Mouse (Mus musculus) liver, postnatal 0 days (tissue): ENCODE results near the gene Smim13. TPM values are rescaled to one million over a fixed set of nuclear protein-coding genes. Genes with fewer than 3 reads are reported as not detected.
"Not testable (repeated sequence)": the region's sequence is repeated elsewhere in the genome, so short reads cannot be mapped to it uniquely, and the experiment has no call there.

Source experiments
- ATAC-seq: fragments of 200-750 bp; cut with Nextera tagmentation; 2 replicates; pipeline ENCODE4 v1.8.0; 2017; ENCODE audit warnings: mild to moderate bottlenecking, moderate library complexity
- DNase-seq: peaks from one replicate; pipeline ENCODE4 v3.0.0-alpha.2; 2016
- H3K27ac ChIP-seq: fragments of 300-500 bp; sonication (generic); 2 replicates; pipeline ENCODE4 v1.5.1; 2014; ENCODE audit warnings: antibody characterized with exemption, moderate library complexity, mild to moderate bottlenecking, low read depth
- H3K27me3 ChIP-seq: fragments of 300-500 bp; sonication (generic); 2 replicates; pipeline ENCODE4 v1.6.1; 2014; ENCODE audit warnings: low read length, control low read depth, mixed read lengths; ENCODE audit not compliant: insufficient read depth
- H3K36me3 ChIP-seq: fragments of 300-500 bp; sonication (generic); replicated peaks from 2 replicates; pipeline ENCODE4 v1.6.1; 2014; ENCODE audit warnings: mild to moderate bottlenecking, control low read depth, low read length, moderate library complexity, mixed read lengths; ENCODE audit not compliant: insufficient read depth
- H3K4me1 ChIP-seq: fragments of 300-500 bp; sonication (generic); 2 replicates; pipeline ENCODE4 v1.6.1; 2014; ENCODE audit warnings: antibody characterized with exemption, mild to moderate bottlenecking, control low read depth; ENCODE audit not compliant: insufficient read depth
- H3K4me2 ChIP-seq: fragments of 300-500 bp; sonication (generic); 2 replicates; pipeline ENCODE4 v1.6.1; 2014; ENCODE audit warnings: low read depth, mild to moderate bottlenecking, low read length, moderate library complexity, mixed read lengths
- H3K4me3 ChIP-seq: fragments of 300-500 bp; sonication (generic); 2 replicates; pipeline ENCODE4 v1.5.1; 2014; ENCODE audit warnings: low read depth, low read length
- H3K9ac ChIP-seq: fragments of 300-500 bp; sonication (generic); replicated peaks from 2 replicates; pipeline ENCODE4 v1.6.1; 2014; ENCODE audit warnings: mild to moderate bottlenecking, moderate library complexity
- H3K9me3 ChIP-seq: fragments of 300-500 bp; sonication (generic); 2 replicates; pipeline ENCODE4 v1.6.1; 2016; ENCODE audit warnings: mild to moderate bottlenecking, control low read depth, low read length, mixed read lengths
- CTCF ChIP-seq: sonication (generic); IDR thresholded peaks from 2 replicates; pipeline ENCODE4 v1.5.1; 2016; ENCODE audit warnings: antibody characterized with exemption, low read depth
- EP300 ChIP-seq: IDR thresholded peaks from 2 replicates; pipeline ENCODE4 v1.6.1; 2016; ENCODE audit warnings: antibody characterized with exemption, low read depth, mild to moderate bottlenecking
- WGBS: fragments of 180-500 bp; shearing (Covaris S2); extraction: QIAGEN DNeasy Blood & Tissue Kit; methylation state at CpG from one replicate; pipeline ENCODE4 v1.1.7; 2014; ENCODE audit not compliant: insufficient replicate concordance; 5-methylcytosine and 5-hydroxymethylcytosine counted together
- polyA plus RNA-seq: library from polyadenylated mRNA; unstranded; fragments of >200 nt; fragmentation: Nextera tagmentation; extraction: Ambion mirVana; gene quantifications from 2 replicates; pipeline ENCODE4 v1.2.1, GENCODE M21; 2015

Gene Smim13
- polyA plus RNA-seq = 3.8 and 3.9 TPM in 2 replicates

GRCm38 (mm10) chr13:41249538-41250317 is at the start of gene Smim13:
TSS of gene Smim13 (plus strand) at chr13:41249844.
- Histone ChIP-seq H3K4me3 (peak within 1 kb of the TSS; percentile 81), H3K9ac (peak within 1 kb of the TSS; percentile 86), H3K9me3 (no peaks in the 10 kb centered on the region), H3K27ac (peak within 1 kb of the TSS; percentile 91), H3K27me3 (no peaks in the 10 kb centered on the region), H3K4me2 (peak within 1 kb of the TSS; percentile 79), H3K4me1 (peaks cover 17% of the 10 kb centered on the region), H3K36me3 (no peaks in the 10 kb centered on the region)
- peak; percentile 94 for DNase-seq
- ATAC-seq = peak; percentile 96
- under 1% methylated on average over 51 of the region's 78 CpGs for WGBS
- TF ChIP-seq EP300 = no peak; the same call in 1 of the 2 replicates
- TF ChIP-seq CTCF = peak; percentile 47

GRCm38 (mm10) chr13:41200861-41201260 is 48.8 kb upstream of the Smim13 start:
- ATAC-seq (no peak), DNase-seq (no peak)
- WGBS = 78% methylated on average over 2 of the region's 2 CpGs
- Histone ChIP-seq H3K36me3 (peaks cover 6% of the 10 kb centered on the region; the same call in 1 of the 2 replicates), H3K27ac (no peak overlapping the region), H3K4me3 (no peak overlapping the region), H3K9ac (no peak overlapping the region), H3K9me3 (no peaks in the 10 kb centered on the region), H3K4me1 (peaks cover 36% of the 10 kb centered on the region; the same call in 1 of the 2 replicates), H3K4me2 (no peak overlapping the region), H3K27me3 (no peaks in the 10 kb centered on the region)
- TF ChIP-seq CTCF = no peak
- no peak for TF ChIP-seq EP300

GRCm38 (mm10) chr13:41203289-41203688 is 46.4 kb upstream of the Smim13 start:
- no peak overlapping the region for H3K9ac ChIP-seq
- no peaks in the 10 kb centered on the region for H3K36me3 ChIP-seq
- WGBS = 51% methylated on average over 7 of the region's 7 CpGs
- TF ChIP-seq CTCF = no peak
- no peak for TF ChIP-seq EP300
- H3K4me2 ChIP-seq = no peak overlapping the region
- H3K27ac ChIP-seq = no peak overlapping the region
- H3K4me3 ChIP-seq = no peak overlapping the region
- no peak for DNase-seq
- H3K9me3 ChIP-seq = no peaks in the 10 kb centered on the region
- no peak for ATAC-seq
- H3K27me3 ChIP-seq = no peaks in the 10 kb centered on the region
- H3K4me1 ChIP-seq = peaks cover 24% of the 10 kb centered on the region; the same call in 1 of the 2 replicates

GRCm38 (mm10) chr13:41203691-41204090 is 46.0 kb upstream of the Smim13 start:
- Histone ChIP-seq H3K27ac (no peak overlapping the region), H3K4me3 (no peak overlapping the region), H3K4me1 (peaks cover 24% of the 10 kb centered on the region; the same call in 1 of the 2 replicates), H3K9ac (no peak overlapping the region), H3K9me3 (no peaks in the 10 kb centered on the region), H3K27me3 (no peaks in the 10 kb centered on the region), H3K4me2 (no peak overlapping the region), H3K36me3 (no peaks in the 10 kb centered on the region)
- DNase-seq = no peak
- ATAC-seq = no peak
- no peak for TF ChIP-seq CTCF
- TF ChIP-seq EP300 = no peak
- 78% methylated on average over 9 of the region's 9 CpGs for WGBS

GRCm38 (mm10) chr13:41205568-41205967 is 44.1 kb upstream of the Smim13 start:
- not testable (repeated sequence) for H3K9ac ChIP-seq, H3K9me3 ChIP-seq, H3K36me3 ChIP-seq, ATAC-seq, H3K4me3 ChIP-seq, H3K4me2 ChIP-seq, H3K27me3 ChIP-seq, DNase-seq, H3K27ac ChIP-seq
- H3K4me1 ChIP-seq = peaks cover 25% of the 10 kb centered on the region

- no peak overlapping the region for H3K9ac ChIP-seq
- WGBS = 81% methylated on average over 5 of the region's 5 CpGs
- TF ChIP-seq EP300 = no peak
- no peak for TF ChIP-seq CTCF
- no peaks in the 10 kb centered on the region for H3K9me3 ChIP-seq
- peaks cover 23% of the 10 kb centered on the region for H3K4me1 ChIP-seq
- no peak overlapping the region for H3K27ac ChIP-seq
- H3K27me3 ChIP-seq = no peaks in the 10 kb centered on the region
- no peak overlapping the region for H3K4me3 ChIP-seq
- ATAC-seq (no peak), DNase-seq (no peak)
- no peak overlapping the region for H3K4me2 ChIP-seq
- H3K36me3 ChIP-seq = no peaks in the 10 kb centered on the region
Observed at GRCm38 (mm10) chr13:41206241-41206640, 43.4 kb upstream of the Smim13 start.
